Mouse (Mus musculus) left cerebral cortex, adult 8-10 months (tissue): ENCODE results near the gene Cys1. TPM values are rescaled to one million over a fixed set of nuclear protein-coding genes. Genes with fewer than 3 reads are reported as not detected.
"Not testable (repeated sequence)": the region's sequence is repeated elsewhere in the genome, so short reads cannot be mapped to it uniquely, and the experiment has no call there.

Experiments used
- DNase-seq, 2 experiments: peaks; one replicate each; pipeline ENCODE4 v3.0.0; 2022; ENCODE audit warnings: low spot score in 2 of 2
- total RNA-seq, 4 experiments: library from RNA; stranded (reverse); gene quantifications; 2 replicates each; pipeline ENCODE4 v1.2.4; 2022

Gene Cys1
- total RNA-seq = 10 to 100 TPM; 10.9 to 13.7 (median 12.5) TPM

- DNase-seq = no peak
These were observed at the start of gene Cys1 for GRCm38 (mm10) chr12:24681286-24682023. TSS of gene Cys1 (minus strand) at chr12:24681813.

DNA sequence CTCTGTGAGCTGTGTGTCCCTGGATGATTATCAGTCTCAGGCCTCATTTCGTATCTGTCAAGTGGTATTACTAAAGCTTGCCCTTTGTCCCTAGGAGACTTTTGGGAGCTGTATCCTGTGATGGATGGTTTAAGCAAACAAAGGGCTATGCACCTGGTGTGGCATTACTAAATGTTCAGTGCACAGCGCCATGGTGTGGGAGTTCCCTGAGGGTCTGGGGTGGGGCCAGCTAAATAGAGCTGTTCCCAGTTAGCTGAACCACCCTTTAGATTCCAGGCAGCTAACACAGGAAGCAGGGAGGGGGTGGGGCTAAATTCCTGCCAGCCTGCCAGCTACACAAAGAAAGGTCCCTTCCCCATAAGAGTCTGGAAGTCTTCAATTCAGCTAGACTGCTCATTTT, 42.8 kb upstream of the Cys1 start:
- no peak for DNase-seq

DNA sequence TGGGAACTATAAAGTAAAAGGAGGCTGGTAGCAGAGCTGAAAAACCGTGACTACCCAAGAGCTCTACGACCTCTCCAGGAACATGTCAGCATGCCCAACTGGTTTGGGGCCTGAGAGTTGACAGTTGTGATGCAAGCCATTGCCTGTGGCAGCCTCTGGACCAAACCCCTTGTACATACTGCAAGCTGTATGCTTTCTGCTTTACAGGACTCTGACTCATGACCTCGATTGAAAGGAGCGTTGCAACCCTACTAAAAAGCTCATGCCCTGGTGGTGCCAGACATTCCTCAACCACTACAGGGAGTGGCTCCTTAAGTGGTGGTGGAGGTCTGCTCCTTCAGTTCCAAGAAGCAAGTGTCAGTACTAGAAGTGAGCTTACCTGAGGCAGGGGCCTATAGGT, 42.2 kb upstream of the Cys1 start:
- no peak for DNase-seq

DNA sequence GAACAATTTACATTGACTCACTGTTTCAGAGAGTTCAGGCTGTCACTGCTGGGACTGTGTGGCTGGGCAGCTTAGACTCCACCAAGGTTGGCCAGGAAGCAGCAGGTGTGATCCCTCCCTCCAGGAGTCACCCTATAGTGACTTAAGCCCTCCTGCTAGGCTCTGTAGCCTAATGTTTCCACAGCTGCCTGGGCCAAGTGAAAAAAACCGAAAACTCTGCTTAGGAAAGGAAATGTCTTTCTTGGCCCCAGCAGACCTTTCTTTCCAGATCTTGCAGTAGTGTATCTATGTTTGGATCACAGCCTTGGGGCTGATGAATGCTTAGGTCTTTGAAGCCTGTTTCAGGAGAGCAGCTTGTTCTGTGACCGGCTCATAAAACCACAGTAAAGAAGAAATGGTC, 41.8 kb upstream of the Cys1 start:
- no peak for DNase-seq

- DNase-seq = no peak
These were observed 35.2 kb upstream of the Cys1 start for GRCm38 (mm10) chr12:24716721-24717301.

DNA sequence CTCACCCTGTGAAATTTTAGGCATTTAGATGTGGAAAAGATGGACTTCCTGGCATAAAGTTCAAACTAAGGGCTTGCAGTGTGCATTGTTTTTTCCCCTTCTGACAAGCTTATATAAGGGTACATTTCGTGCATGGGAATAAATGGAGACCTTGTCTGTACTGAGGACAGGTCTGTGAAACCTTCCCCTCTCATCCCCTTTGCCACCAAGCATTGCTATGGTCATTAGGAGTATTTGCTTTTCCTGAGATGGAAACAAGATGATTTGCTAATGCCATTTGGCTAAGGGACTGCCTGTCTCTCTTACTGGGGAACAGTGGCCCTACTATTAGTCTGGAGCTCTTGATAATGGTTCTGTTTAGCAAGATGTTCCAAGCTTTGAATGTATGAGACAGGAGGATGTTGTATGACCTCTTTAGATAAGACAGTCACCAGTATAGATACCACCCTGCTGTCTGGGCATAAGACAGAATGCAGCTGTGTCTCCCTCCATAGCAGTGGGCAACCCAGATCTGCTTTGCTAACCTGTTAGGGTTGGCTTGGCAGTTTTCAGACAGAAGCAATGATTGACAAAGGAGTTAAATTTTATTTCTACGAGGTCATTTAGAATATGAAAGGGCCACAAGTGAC, 33.8 kb upstream of the Cys1 start:
- DNase-seq = no peak

- DNase-seq = no peak
These were observed 33.1 kb upstream of the Cys1 start for GRCm38 (mm10) chr12:24714579-24715255.

GRCm38 (mm10) chr12:24712396-24712795, 30.8 kb upstream of the Cys1 start:
- DNase-seq = no peak

DNA sequence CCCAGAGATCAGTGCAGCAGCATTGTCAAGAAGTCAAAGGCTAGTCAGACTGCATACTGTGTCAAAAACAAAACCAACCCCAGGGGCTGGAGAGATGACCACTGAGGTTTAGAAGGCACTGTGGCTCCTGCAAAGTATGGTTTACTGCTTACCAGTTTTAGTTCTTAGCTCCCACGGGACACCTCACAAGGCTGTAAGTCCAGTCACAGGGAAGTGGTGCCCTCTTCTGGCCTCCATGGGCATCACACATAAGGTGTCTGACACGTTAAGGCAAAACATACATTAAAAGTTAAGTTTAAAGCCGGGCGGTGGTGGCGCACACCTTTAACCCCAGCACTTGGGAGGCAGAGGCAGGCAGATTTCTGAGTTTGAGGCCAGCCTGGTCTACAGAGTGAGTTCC, 29.1 kb upstream of the Cys1 start:
- DNase-seq = no peak

GRCm38 (mm10) chr12:24709831-24710508, 28.4 kb upstream of the Cys1 start:
- DNase-seq = no peak

GRCm38 (mm10) chr12:24709409-24709808, 27.8 kb upstream of the Cys1 start:
- DNase-seq = no peak

DNA sequence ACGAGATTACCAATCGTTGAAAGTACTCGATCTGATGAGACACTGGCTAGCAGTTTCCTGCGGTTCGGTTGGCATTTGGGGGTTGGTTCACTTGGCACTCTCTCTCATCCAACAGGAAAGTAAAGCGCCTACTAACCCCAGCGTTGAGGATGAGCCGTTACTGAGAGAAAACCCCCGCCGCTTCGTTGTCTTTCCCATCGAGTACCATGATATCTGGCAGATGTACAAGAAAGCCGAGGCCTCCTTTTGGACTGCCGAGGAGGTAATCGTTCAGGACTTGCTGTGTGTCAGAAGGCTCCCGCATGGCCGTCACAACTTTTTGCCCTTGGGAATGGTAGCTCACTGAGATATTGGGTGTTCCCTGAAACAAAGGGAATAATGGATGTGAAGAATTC, 27.2 kb upstream of the Cys1 start:
- no peak for DNase-seq

- peak; percentile 80 to 83 for DNase-seq
These were observed 26.6 kb upstream of the Cys1 start, which contains the start of gene Rrm2 for GRCm38 (mm10) chr12:24707954-24708823. TSS of gene Rrm2 (plus strand) at chr12:24708241.

GRCm38 (mm10) chr12:24707480-24707802, 25.8 kb upstream of the Cys1 start:
- DNase-seq = no peak

GRCm38 (mm10) chr12:24706764-24707479, 25.3 kb upstream of the Cys1 start:
- DNase-seq = no peak

- no peak for DNase-seq
These were observed 24.1 kb upstream of the Cys1 start for GRCm38 (mm10) chr12:24705502-24706263.

DNA sequence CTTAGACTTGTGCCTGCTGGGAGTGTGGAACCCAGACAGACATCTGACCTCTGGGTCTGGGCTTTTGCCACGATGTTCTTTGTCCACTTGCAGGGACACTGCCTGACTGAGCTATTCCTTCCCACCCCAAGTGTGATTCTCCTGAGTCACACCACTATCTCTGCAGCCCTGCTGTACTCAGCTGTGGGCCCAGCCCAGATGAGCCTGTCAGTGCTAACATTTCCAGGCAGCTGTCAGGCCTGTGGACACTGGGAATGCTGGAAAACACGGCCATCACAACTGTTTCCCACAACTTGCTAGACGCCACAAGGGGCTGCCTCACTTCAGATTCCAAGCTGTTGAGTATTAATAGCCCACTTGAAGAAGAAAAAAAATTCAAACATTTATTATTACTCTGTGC, 21.4 kb upstream of the Cys1 start:
- DNase-seq = no peak

- not testable (repeated sequence) for DNase-seq
These were observed 20.0 kb upstream of the Cys1 start for GRCm38 (mm10) chr12:24701621-24702020.

- DNase-seq = no peak
These were observed 18.0 kb upstream of the Cys1 start for GRCm38 (mm10) chr12:24699578-24699977.
